Mouse (Mus musculus): ENCODE measurements around the gene AI413582.
A peak's percentile ranks its signal among the peaks of the same experiment; 100 is the strongest.

Gene AI413582

GRCm38 (mm10) chr17:27578487-27578886, 12.9 kb upstream of the AI413582 start:
- no peak for DNase-seq

DNA sequence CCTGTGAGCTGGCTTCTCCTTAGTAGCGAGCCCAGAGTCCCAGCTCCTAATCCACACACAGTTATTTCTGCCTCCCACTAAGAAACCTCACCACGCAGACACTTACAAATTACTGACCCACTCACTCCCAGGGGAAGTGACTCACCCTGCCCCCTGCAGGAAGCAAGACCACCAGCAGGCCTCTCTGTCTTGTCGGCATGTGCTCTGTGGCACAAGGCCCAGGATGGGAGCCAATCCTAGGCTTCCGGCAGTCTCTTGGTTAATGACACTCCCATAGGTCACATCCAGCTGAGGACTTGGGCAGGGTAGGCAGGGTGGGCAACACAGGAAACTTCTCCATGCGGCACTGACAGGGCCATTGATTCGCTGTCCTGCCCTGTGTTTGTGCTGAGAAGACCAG, 11.9 kb upstream of the AI413582 start:
- DNase-seq: peak; percentile 61

GRCm38 (mm10) chr17:27576056-27576455, 10.5 kb upstream of the AI413582 start:
- no peak for DNase-seq

- peak; percentile 51 for DNase-seq
Observed at GRCm38 (mm10) chr17:27575116-27575776, 9.7 kb upstream of the AI413582 start.

DNA sequence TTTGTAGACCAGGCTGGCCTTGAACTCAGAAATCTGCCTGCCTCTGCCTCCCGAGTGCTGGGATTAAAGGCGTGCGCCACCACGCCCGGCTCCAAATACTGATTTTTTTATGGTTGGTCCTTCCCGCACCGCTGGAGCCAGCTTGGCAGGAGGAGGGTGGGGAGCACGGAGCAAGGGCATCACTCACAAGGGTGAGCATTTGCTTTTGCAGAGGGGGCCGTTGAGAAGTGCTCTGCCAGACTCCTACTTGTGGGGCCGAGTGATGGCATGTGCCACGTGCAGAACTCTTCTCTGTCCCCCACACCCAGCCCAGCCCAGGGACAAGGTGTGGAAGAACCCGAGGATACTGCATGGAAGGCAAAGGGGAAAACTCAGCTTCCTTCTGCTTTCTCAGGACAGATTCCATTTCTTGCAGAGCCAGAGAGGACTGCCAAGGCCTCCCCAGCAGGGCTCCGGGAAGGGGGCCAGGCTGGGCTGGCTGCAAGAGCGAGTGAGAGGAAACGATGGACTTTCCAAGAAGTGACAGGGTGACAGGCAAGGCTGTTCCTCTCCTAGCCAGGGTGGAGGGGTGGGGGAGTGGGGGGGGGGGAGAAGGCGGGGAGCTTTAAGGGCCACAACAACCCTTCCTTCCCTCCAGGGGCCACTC, 9.0 kb upstream of the AI413582 start:
- peak; percentile 94 for DNase-seq

- peak; percentile 61 for DNase-seq
Observed at GRCm38 (mm10) chr17:27573772-27574320, 8.3 kb upstream of the AI413582 start.

GRCm38 (mm10) chr17:27571315-27571714, 5.8 kb upstream of the AI413582 start:
- no peak for DNase-seq

GRCm38 (mm10) chr17:27568228-27568627, 2.7 kb upstream of the AI413582 start:
- DNase-seq: peak; percentile 61

DNA sequence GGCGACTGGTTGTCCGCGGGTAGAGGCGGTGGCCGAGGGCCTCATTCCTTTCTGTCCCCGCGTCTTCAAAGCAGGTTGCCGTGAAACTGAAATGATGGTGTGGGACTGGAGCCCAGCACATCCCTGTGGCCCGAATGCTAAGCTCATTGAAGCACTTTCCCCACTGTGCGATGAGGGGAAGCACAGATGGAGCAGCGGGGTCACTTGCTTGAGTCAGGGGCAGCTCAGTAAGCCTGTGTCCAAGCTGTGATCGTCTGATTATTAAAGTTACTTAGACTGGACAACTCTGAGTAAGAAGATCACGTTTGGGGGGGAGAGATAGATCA, 349 bp upstream of the AI413582 start:
- no peak for DNase-seq

DNA sequence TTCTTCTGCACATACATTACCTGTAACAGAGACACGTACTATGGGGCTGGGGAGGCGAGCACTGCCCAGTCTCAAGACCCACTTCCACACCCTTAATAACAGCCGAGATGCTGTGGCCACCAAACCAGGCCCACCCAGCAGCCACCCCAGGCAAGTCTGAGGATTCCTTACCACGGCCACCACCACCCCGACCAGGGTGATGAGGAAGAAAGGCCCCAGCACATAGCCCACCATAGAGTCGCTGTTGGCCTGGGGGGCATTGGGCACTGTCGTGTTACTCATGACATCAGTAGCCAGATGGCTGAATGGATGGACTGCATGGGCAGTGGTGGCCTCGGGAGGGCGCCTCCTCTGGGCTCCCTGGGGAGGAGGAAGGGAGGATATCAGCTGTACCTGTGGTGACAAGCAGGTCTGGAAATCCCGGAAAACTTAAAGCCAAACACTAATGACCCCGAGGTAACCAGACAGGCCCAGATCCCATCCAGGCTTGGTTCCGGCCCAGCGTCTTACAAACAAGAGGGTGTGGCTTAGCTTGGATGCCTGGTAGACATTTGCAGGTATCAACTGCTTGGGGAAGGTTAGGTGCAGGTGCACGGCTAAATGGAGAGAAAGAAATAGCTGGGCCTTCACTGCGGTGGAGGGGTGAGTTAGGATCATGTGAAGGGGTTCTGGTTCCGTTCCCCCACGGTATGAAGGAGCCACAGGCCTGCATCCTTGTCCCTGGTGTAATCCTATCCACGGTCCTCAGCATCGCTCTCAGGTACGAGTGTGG, 979 bp downstream of the AI413582 start:
- DNase-seq: peak; percentile 73

- peak; percentile 77 for DNase-seq
Observed at GRCm38 (mm10) chr17:27563771-27564244, 1.7 kb downstream of the AI413582 start.

GRCm38 (mm10) chr17:27561809-27562526, 3.6 kb downstream of the AI413582 start:
- DNase-seq: peak; percentile 57

DNA sequence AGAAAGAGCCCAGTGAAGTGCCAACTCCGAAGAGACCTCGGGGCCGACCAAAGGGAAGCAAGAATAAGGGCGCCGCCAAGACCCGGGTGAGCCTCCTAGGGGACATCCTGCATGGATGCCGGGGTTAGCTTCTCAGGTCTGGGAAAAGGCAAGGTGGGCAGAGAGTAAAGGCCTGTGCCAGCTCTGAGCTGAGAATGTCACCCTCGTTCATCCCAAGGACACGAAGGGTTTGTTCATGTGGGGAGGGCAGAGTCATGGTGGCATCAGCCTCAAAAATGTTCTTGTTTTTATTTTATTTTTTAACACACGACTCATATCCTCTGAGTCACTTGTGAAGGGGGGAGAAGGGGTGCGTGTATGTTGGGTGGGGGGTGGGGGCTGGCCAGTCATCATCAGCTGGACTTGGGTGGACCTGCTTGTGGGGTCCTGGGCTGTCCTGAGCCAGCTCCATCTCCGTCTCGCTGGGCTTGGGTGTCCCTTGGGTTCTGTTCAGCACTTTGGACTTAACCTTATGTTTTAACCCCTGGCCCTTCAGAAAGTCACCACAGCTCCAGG, 4.6 kb downstream of the AI413582 start:
- DNase-seq: no peak

DNA sequence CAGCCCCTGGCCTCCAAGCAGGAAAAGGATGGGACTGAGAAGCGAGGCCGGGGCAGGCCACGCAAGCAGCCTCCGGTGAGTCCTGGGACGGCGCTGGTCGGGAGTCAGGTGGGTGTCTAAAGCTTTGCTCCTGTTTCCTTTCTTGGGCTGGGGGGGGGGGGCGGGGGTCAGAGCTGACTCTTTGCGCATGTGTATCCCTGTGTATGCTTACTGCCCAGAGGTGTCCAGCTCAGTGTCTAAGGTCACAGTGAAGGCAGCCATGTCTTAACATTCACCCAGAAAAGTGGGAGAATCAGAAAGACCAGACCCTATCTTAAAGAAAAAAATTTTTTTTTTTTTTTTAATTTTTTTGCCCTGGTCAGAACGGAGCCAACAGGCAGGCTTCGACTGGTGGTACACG, 6.0 kb downstream of the AI413582 start:
- DNase-seq: no peak

- DNase-seq: peak; percentile 63
Observed at GRCm38 (mm10) chr17:27558845-27559244, 6.7 kb downstream of the AI413582 start.

DNA sequence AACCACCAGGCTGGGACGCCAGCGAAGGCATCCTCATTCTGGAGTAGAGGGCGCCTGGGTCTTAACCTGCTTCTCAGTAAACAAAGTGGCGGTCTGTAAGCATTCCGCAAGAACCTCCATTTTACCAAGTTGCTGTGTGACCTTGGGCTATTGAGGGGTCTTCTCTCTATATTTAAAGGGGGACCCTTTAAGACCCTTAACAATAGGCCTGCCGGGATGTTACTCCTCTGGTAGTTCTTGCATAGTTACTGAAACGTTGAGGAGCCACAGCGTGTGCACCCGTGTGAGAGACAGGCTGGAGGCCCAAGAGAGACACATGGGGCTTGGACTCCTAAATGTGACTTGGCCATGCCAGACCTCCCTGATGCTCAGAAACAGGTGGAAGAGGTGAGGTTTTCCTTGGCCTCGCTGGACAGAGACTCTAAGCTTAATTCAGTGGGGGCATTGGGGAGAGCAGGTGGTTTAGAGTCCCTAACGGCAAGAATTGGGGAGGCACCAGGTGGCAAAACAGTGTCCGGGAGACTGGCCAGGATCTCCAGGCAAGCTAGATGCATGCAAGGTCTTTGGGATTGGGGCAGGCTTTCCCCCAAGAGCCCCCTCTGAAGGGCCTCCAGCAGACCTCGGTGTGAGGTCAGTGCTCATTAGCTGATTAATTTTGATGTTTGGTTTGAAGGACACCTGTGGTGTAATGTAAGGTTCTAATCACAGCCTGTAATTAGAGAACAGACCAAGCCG, 7.5 kb downstream of the AI413582 start:
- peak; percentile 82 for DNase-seq

- DNase-seq: peak; percentile 72
Observed at GRCm38 (mm10) chr17:27557181-27557926, 8.2 kb downstream of the AI413582 start.

DNA sequence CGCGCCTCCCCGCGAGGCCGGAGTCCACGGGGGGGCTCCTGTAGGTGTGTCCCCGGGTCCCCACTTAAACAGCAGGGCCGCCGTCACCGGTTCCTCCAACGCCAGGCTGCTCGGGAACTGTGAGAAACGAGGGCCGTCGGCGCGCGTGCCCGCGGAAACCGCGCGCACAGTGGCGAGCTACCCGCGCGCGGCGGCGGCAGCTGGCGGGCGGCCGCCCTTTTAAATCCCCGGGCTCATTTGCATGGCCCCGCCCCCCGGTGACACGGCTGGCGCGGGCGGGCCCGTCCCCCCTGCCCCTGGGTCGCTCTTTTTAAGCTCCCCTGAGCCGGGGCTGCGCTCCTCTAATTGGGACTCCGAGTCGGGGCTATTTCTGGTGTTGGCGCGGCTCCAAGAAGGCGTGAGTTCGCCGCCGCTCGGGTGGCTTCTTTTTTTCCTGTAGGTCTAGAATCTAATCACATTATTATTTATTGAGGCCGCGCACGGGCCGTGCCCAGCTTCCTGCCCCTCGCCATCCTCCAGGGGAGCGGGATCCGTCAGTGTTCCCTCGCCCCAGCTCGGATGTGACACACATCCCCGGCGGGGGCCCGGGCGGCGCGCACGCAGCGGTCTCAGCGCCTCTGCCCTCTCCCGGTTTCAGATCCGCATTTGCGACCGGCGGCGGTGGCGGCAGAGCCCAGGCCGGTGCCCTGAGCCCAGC, 9.1 kb downstream of the AI413582 start, which contains the start of gene Hmga1:
Hmga1 (plus strand) TSS at position 183 of the 697 bp plus-strand sequence.
- peak; percentile 90 for DNase-seq

GRCm38 (mm10) chr17:27555512-27556172, 9.9 kb downstream of the AI413582 start:
- peak; percentile 78 for DNase-seq

DNA sequence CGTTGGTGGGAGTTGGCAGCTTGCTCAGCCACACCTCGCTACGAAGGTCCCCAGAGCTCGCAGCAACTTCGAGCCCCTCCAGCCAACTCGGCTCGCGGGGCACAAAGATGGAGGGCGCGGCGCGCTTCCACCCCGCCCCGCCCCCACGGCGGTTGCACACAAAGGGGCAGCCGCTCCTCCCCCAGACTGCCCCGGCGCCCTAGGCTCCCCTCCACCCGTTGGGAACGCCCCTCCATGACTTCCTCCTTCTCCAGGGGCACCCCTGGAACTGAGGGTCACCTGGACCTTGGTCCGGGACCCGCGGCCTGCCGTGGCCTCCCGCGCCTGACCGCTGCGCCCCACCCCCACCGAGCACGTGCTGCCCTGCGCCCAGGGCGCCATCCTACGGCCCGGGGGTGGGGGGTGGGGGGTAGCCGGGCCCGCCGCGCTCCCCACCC, 10.5 kb downstream of the AI413582 start:
- peak; percentile 74 for DNase-seq

Data from cerebellum, adult 11-12 months (tissue).